Mouse (Mus musculus): ENCODE data around the gene Adgrl3.

DNA sequence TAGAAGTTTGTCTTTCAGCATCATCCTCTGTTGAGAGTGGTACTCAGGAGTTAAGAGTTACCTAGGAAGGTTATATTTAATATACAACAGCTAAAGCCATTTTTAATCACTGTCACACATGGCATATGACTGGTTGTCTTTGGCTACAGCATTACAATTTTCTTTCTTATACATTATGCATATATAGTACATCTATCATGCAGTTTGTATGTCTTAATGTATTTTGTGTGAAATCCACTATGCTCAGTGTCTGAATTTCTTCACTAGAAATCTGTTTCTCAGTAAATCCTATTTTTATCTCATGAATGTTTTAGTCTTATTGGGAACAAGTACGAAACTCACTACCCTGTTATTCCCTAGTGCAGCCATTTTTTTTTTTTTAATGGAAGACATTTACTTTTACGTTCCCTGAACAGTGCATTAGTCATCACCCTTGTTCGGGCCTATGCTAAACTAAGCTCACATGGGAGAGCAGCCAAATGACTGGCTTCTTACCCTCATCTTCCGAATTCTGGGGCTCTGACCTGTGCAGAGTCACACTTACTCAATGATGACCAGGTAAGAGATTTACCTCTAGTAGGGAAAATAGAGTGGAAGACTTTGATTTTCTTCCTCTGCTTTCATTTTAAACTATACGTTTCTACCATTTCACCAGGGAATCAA is 63.9 kb downstream of the Adgrl3 start:
- TF ChIP-seq MAX (IDR thresholded peaks at IDR 0.05): no peak
- TF ChIP-seq CEBPB (IDR thresholded peaks at IDR 0.05; ENCODE audit: low read depth): no peak
- no peak for TF ChIP-seq CTCF (IDR thresholded peaks at IDR 0.05; ENCODE audit: control insufficient read depth, insufficient read depth, insufficient read length)
- TF ChIP-seq USF1 (IDR thresholded peaks at IDR 0.05; ENCODE audit: low read depth): no peak
- no peak for TF ChIP-seq MYOD1 (IDR thresholded peaks at IDR 0.05; ENCODE audit: control insufficient read depth, insufficient read length, low read depth)
